Mouse (Mus musculus): ENCODE data around the gene Tmem108.

The Tmem108 gene

GRCm38 (mm10) chr9:103594423-103595189, 167.0 kb downstream of the Tmem108 start:
- DNase-seq (ENCODE audit: low read depth in 1 of 2, low spot score in 2 of 2): no peak

- no peak for DNase-seq (ENCODE audit: low read depth in 1 of 2, low spot score in 2 of 2)
Measured at GRCm38 (mm10) chr9:103593079-103593478, 168.6 kb downstream of the Tmem108 start.

GRCm38 (mm10) chr9:103591962-103592361, 169.7 kb downstream of the Tmem108 start:
- no peak for DNase-seq (ENCODE audit: low read depth in 1 of 2, low spot score in 2 of 2)

- DNase-seq (ENCODE audit: low read depth in 1 of 2, low spot score in 2 of 2): no peak
Measured at GRCm38 (mm10) chr9:103590801-103591200, 170.8 kb downstream of the Tmem108 start.

- no peak for DNase-seq (ENCODE audit: low read depth in 1 of 2, low spot score in 2 of 2)
Measured at GRCm38 (mm10) chr9:103584865-103585264, 176.8 kb downstream of the Tmem108 start.

GRCm38 (mm10) chr9:103582249-103582961, 179.2 kb downstream of the Tmem108 start:
- no peak for DNase-seq (ENCODE audit: low read depth in 1 of 2, low spot score in 2 of 2)

GRCm38 (mm10) chr9:103580621-103581020, 181.0 kb downstream of the Tmem108 start:
- no peak for DNase-seq (ENCODE audit: low read depth in 1 of 2, low spot score in 2 of 2)

- DNase-seq (ENCODE audit: low read depth in 1 of 2, low spot score in 2 of 2): no peak
Measured at GRCm38 (mm10) chr9:103580186-103580585, 181.5 kb downstream of the Tmem108 start.

- no peak for DNase-seq (ENCODE audit: low read depth in 1 of 2, low spot score in 2 of 2)
Measured at GRCm38 (mm10) chr9:103579411-103580026, 182.1 kb downstream of the Tmem108 start.

GRCm38 (mm10) chr9:103577731-103578130, 183.9 kb downstream of the Tmem108 start:
- no peak for DNase-seq (ENCODE audit: low read depth in 1 of 2, low spot score in 2 of 2)

- no peak for DNase-seq (ENCODE audit: low read depth in 1 of 2, low spot score in 2 of 2)
Measured at GRCm38 (mm10) chr9:103577181-103577580, 184.5 kb downstream of the Tmem108 start.

GRCm38 (mm10) chr9:103575901-103576300, 185.7 kb downstream of the Tmem108 start:
- DNase-seq (ENCODE audit: low read depth in 1 of 2, low spot score in 2 of 2): no peak

- no peak for DNase-seq (ENCODE audit: low read depth in 1 of 2, low spot score in 2 of 2)
Measured at GRCm38 (mm10) chr9:103573994-103574750, 187.5 kb downstream of the Tmem108 start.

GRCm38 (mm10) chr9:103570158-103570741, 191.4 kb downstream of the Tmem108 start:
- DNase-seq (ENCODE audit: low read depth in 1 of 2, low spot score in 2 of 2): no peak

- no peak for DNase-seq (ENCODE audit: low read depth in 1 of 2, low spot score in 2 of 2)
Measured at GRCm38 (mm10) chr9:103568983-103569382, 192.7 kb downstream of the Tmem108 start.

- no peak for DNase-seq (ENCODE audit: low read depth in 1 of 2, low spot score in 2 of 2)
Measured at GRCm38 (mm10) chr9:103565186-103565585, 196.5 kb downstream of the Tmem108 start.

- no peak for DNase-seq (ENCODE audit: low read depth in 1 of 2, low spot score in 2 of 2)
Measured at GRCm38 (mm10) chr9:103563864-103564610, 197.6 kb downstream of the Tmem108 start.

GRCm38 (mm10) chr9:103562063-103562462, 199.6 kb downstream of the Tmem108 start:
- no peak for DNase-seq (ENCODE audit: low read depth in 1 of 2, low spot score in 2 of 2)

- no peak for DNase-seq (ENCODE audit: low read depth in 1 of 2, low spot score in 2 of 2)
Measured at GRCm38 (mm10) chr9:103558741-103559140, 202.9 kb downstream of the Tmem108 start.

GRCm38 (mm10) chr9:103558240-103558639, 203.4 kb downstream of the Tmem108 start:
- no peak for DNase-seq (ENCODE audit: low read depth in 1 of 2, low spot score in 2 of 2)
